Mouse (Mus musculus) bone marrow, adult 2 months (tissue): ENCODE measurements around the gene Gm10715.
"Not testable (repeated sequence)": the region's sequence is repeated elsewhere in the genome, so short reads cannot be mapped to it uniquely, and the experiment has no call there.

Source experiments
- CTCF ChIP-seq: fragments of 200-500 bp; IDR thresholded peaks from 2 replicates; pipeline ENCODE4 v1.5.1; 2011; ENCODE audit warnings: low read length, control low read depth; ENCODE audit not compliant: control insufficient read depth, insufficient read depth
- POLR2A ChIP-seq: fragments of 200-500 bp; IDR thresholded peaks from 2 replicates; pipeline ENCODE4 v1.6.1; 2011; ENCODE audit warnings: low read depth, mild to moderate bottlenecking, control low read depth, low read length, borderline replicate concordance; ENCODE audit not compliant: control insufficient read depth

DNA sequence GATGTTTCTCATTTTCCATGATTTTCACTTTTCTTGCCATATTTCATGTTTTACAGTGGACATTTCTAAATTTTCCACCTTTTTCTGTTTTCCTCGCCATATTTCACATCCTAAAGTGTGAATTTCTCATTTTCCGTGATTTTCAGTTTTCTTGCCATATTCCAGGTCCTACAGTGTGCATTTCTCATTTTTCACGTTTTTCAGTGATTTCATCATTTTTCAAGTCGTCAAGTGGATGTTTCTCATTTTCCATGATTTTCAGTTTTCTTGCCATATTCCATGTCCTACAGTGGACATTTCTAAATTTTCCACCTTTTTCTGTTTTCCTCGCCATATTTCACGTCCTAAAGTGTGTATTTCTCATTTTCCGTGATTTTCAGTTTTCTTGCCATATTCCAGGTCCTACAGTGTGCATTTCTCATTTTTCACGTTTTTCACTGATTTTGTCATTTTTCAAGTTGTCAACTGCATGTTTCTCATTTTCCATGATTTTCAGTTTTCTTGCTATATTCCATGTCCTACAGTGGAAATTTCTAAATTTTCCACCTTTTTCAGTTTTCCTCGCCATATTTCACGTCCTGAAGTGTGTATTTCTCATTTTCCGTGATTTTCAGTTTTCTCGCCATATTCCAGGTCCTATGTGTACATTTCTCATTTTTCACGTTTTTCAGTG, 13.2 kb upstream of the Gm10715 start, which contains the start of gene Gm10718:
- TF ChIP-seq CTCF, POLR2A: not testable (repeated sequence)
